Mouse (Mus musculus) CH12.LX (cell line): ENCODE measurements around the gene Sugp1. TPM values are rescaled to one million over a fixed set of nuclear protein-coding genes. Genes with fewer than 3 reads are reported as not detected.

Source experiments
- DNase-seq: peaks from one replicate; pipeline ENCODE4 v3.0.0-alpha.2; 2013; ENCODE audit errors: extremely low read depth
- H3K27ac ChIP-seq: 2 replicates; pipeline ENCODE4 v1.5.1; 2012; ENCODE audit warnings: low read depth, mild to moderate bottlenecking, control low read depth, moderate library complexity; ENCODE audit not compliant: insufficient read depth
- H3K27me3 ChIP-seq: replicated peaks from 2 replicates; pipeline ENCODE3; 2012; ENCODE audit warnings: inconsistent platforms
- H3K36me3 ChIP-seq, 2 experiments: replicated peaks in 1 of 2; 2 replicates each; pipeline versions ENCODE3 to v1.6.1; 2012; ENCODE audit warnings: inconsistent platforms in 1 of 2, low read length in 1 of 2, mild to moderate bottlenecking in 1 of 2, mixed read lengths in 1 of 2, moderate library complexity in 1 of 2; ENCODE audit not compliant: control insufficient read depth in 1 of 2, insufficient read depth in 1 of 2
- H3K4me1 ChIP-seq, 2 experiments: 2 replicates each; pipeline ENCODE4 v1.6.1; 2012; ENCODE audit warnings: inconsistent platforms in 1 of 2, moderate library complexity in 1 of 2; ENCODE audit not compliant: insufficient read depth in 2 of 2, control insufficient read depth in 1 of 2
- H3K4me2 ChIP-seq: 2 replicates; pipeline ENCODE4 v1.6.1; 2012; ENCODE audit warnings: low read depth, mild to moderate bottlenecking, control low read depth; ENCODE audit not compliant: poor library complexity, insufficient read depth, severe bottlenecking
- H3K4me3 ChIP-seq, 3 experiments: fragments of 150-350 bp in 1 of 3; sonication (generic) in 1 of 3; replicated peaks in 1 of 3; 2 replicates each; pipeline versions ENCODE3 to v1.5.1; 2011 to 2012; ENCODE audit warnings: low read depth in 2 of 3, low read length in 2 of 3, mild to moderate bottlenecking in 2 of 3, moderate library complexity in 2 of 3, control low read depth in 1 of 3, improper control_type of control experiment in 1 of 3, inconsistent platforms in 1 of 3, mixed read lengths in 1 of 3; ENCODE audit not compliant: poor library complexity in 1 of 3
- H3K79me2 ChIP-seq: replicated peaks from 2 replicates; pipeline ENCODE4 v1.6.1; 2012; ENCODE audit warnings: mild to moderate bottlenecking, moderate library complexity; ENCODE audit not compliant: control insufficient read depth, poor library complexity, insufficient read depth, severe bottlenecking; ENCODE audit errors: extremely low read depth
- H3K9ac ChIP-seq: 2 replicates; pipeline ENCODE4 v1.6.1; 2012; ENCODE audit warnings: low read depth, mild to moderate bottlenecking, control low read depth, moderate library complexity; ENCODE audit not compliant: insufficient read depth
- H3K9me3 ChIP-seq: replicated peaks from 2 replicates; pipeline ENCODE3; 2012; ENCODE audit warnings: low read length, inconsistent platforms, mixed read lengths
- BHLHE40 ChIP-seq: IDR thresholded peaks from 2 replicates; pipeline ENCODE4 v1.6.1; 2011; ENCODE audit warnings: mild to moderate bottlenecking, low read depth, low read length, improper control_type of control experiment
- CTCF ChIP-seq, 2 experiments: IDR thresholded peaks in 1 of 2; conservative IDR thresholded peaks in 1 of 2; 2 replicates each; pipeline ENCODE4 v1.5.1; 2011 to 2012; ENCODE audit warnings: low read depth in 2 of 2, low read length in 2 of 2, improper control_type of control experiment in 1 of 2, inconsistent platforms in 1 of 2, mild to moderate bottlenecking in 1 of 2, moderate library complexity in 1 of 2
- E2F4 ChIP-seq: IDR thresholded peaks from 2 replicates; pipeline ENCODE4 v1.6.1; 2011; ENCODE audit warnings: low read depth, low read length, improper control_type of control experiment; ENCODE audit not compliant: insufficient replicate concordance
- EP300 ChIP-seq: IDR thresholded peaks from 2 replicates; pipeline ENCODE4 v1.6.1; 2011; ENCODE audit warnings: low read length, improper control_type of control experiment
- HCFC1 ChIP-seq: IDR thresholded peaks from 2 replicates; pipeline ENCODE4 v1.6.1; 2012; ENCODE audit warnings: low read depth, mild to moderate bottlenecking, inconsistent platforms, low read length, improper control_type of control experiment
- JUN ChIP-seq: IDR thresholded peaks from 2 replicates; pipeline ENCODE4 v1.6.1; 2011; ENCODE audit warnings: low read depth, mild to moderate bottlenecking, low read length, improper control_type of control experiment, moderate library complexity; ENCODE audit not compliant: insufficient read depth
- JUND ChIP-seq: conservative IDR thresholded peaks from 2 replicates; pipeline ENCODE4 v1.6.1; 2011; ENCODE audit warnings: low read depth, low read length, improper control_type of control experiment
- KAT2A ChIP-seq: IDR thresholded peaks from 2 replicates; pipeline ENCODE4 v1.6.1; 2012; ENCODE audit warnings: low read length, improper control_type of control experiment, inconsistent platforms; ENCODE audit not compliant: insufficient replicate concordance
- MAFK ChIP-seq: IDR thresholded peaks from 2 replicates; pipeline ENCODE4 v1.6.1; 2011; ENCODE audit warnings: low read length, improper control_type of control experiment; ENCODE audit not compliant: insufficient replicate concordance
- MAZ ChIP-seq: IDR thresholded peaks from 2 replicates; pipeline ENCODE4 v1.6.1; 2012; ENCODE audit warnings: low read depth, mild to moderate bottlenecking, inconsistent platforms, low read length, improper control_type of control experiment, moderate library complexity
- MXI1 ChIP-seq: IDR thresholded peaks from 2 replicates; pipeline ENCODE4 v1.6.1; 2011; ENCODE audit warnings: mild to moderate bottlenecking, low read depth, low read length, improper control_type of control experiment
- MYC ChIP-seq: IDR thresholded peaks from 2 replicates; pipeline ENCODE4 v1.6.1; 2011; ENCODE audit warnings: low read depth, mild to moderate bottlenecking, improper control_type of control experiment, low read length
- POLR2A ChIP-seq: IDR thresholded peaks from 2 replicates; pipeline ENCODE4 v1.6.1; 2011; ENCODE audit warnings: low read depth, mild to moderate bottlenecking, improper control_type of control experiment, low read length
- POLR2AphosphoS2 ChIP-seq: IDR thresholded peaks from 2 replicates; pipeline ENCODE4 v1.6.1; 2011; ENCODE audit warnings: low read depth, low read length, improper control_type of control experiment
- RAD21 ChIP-seq: IDR thresholded peaks from 2 replicates; pipeline ENCODE4 v1.6.1; 2011; ENCODE audit warnings: low read depth, mild to moderate bottlenecking, low read length, improper control_type of control experiment, moderate library complexity
- RCOR1 ChIP-seq: conservative IDR thresholded peaks from 2 replicates; pipeline ENCODE4 v1.6.1; 2012; ENCODE audit warnings: low read depth, mild to moderate bottlenecking, inconsistent platforms, low read length, improper control_type of control experiment
- TBP ChIP-seq: conservative IDR thresholded peaks from 2 replicates; pipeline ENCODE4 v1.6.1; 2011; ENCODE audit warnings: low read depth, low read length, improper control_type of control experiment
- UBTF ChIP-seq: IDR thresholded peaks from 2 replicates; pipeline ENCODE4 v1.6.1; 2012; ENCODE audit warnings: low read depth, mild to moderate bottlenecking, inconsistent platforms, low read length, improper control_type of control experiment, moderate library complexity
- USF1 ChIP-seq: IDR thresholded peaks from 2 replicates; pipeline ENCODE4 v1.6.1; 2014; ENCODE audit warnings: low read depth, mild to moderate bottlenecking, inconsistent platforms, low read length, improper control_type of control experiment
- USF2 ChIP-seq: conservative IDR thresholded peaks from 2 replicates; pipeline ENCODE4 v1.6.1; 2011; ENCODE audit warnings: low read depth, low read length, improper control_type of control experiment
- ZC3H11A ChIP-seq: IDR thresholded peaks from 2 replicates; pipeline ENCODE4 v1.6.1; 2012; ENCODE audit warnings: low read depth, mild to moderate bottlenecking, inconsistent platforms, low read length, improper control_type of control experiment
- ZKSCAN1 ChIP-seq: IDR thresholded peaks from 2 replicates; pipeline ENCODE4 v1.6.1; 2012; ENCODE audit warnings: low read depth, inconsistent platforms, low read length, improper control_type of control experiment, borderline replicate concordance
- ZNF384 ChIP-seq: IDR thresholded peaks from 2 replicates; pipeline ENCODE4 v1.6.1; 2012; ENCODE audit warnings: low read depth, low read length, improper control_type of control experiment, inconsistent platforms
- dilution Hi-C: fragments of 300-500 bp; cut with MboI; formaldehyde crosslinking; loops from 2 replicates; pipeline ENCODE4 v1.14.3; 2020; ENCODE audit warnings: low sequenced_read_pairs; ENCODE audit not compliant: extremely low pct_unique_long_range_greater_than_20kb, extremely low pct_ligation_motif_present
- in situ Hi-C: fragments of 300-500 bp; cut with MboI; formaldehyde crosslinking; loops from 3 replicates; pipeline ENCODE4 v1.14.3; 2019; ENCODE audit warnings: low sequenced_read_pairs, low pct_ligation_motif_present, low pct_unique_long_range_greater_than_20kb, mixed read lengths
- polyA plus RNA-seq: library from polyadenylated mRNA; unstranded; fragments of >175 nt; gene quantifications from 2 replicates; pipeline ENCODE4 v1.2.1, GENCODE M21; 2012; ENCODE audit warnings: low read depth; ENCODE audit not compliant: insufficient read length
- total RNA-seq, 2 experiments: library from RNA; depleted of rRNA; stranded (reverse); fragments of 300-350 nt in 1 of 2; fragments of >200 nt in 1 of 2; gene quantifications; 2 replicates each; pipeline ENCODE4 v1.2.3; 2012 to 2014

Gene Sugp1
- total and polyA plus RNA-seq, 3 experiments: 5.3 to 43.9 (median 21.8) TPM

GRCm38 (mm10) chr8:70023596-70023995 lies 19.0 kb upstream of the Sugp1 start:
- in situ Hi-C loops: no loop called here
- H3K9ac ChIP-seq: no peak overlapping the region
- peaks cover 94 to 100% of the 10 kb centered on the region in 2 experiments for H3K36me3 ChIP-seq
- TF ChIP-seq RCOR1 (no peak), CTCF (conservative IDR thresholded peaks at IDR 0.05 in 1 of 2, IDR thresholded peaks at IDR 0.05 in 1 of 2; ENCODE audit: low read depth in 2 of 2, low read length in 2 of 2) (no peak), BHLHE40 (no peak), ZC3H11A (no peak), KAT2A (no peak), MAZ (no peak), MAFK (no peak), EP300 (no peak)
- no peak overlapping the region for H3K4me3 ChIP-seq
- H3K27me3 ChIP-seq: no peaks in the 10 kb centered on the region
- no peaks in the 10 kb centered on the region for H3K9me3 ChIP-seq
- H3K4me1 ChIP-seq: peaks cover 7 to 24% of the 10 kb centered on the region in 2 experiments
- no peak overlapping the region for H3K27ac ChIP-seq
- no peak overlapping the region for H3K4me2 ChIP-seq
- H3K79me2 ChIP-seq: no peaks in the 10 kb centered on the region
- DNase-seq: no peak
- dilution Hi-C loops: no loop called here

- Histone ChIP-seq H3K27ac (no peak overlapping the region), H3K9ac (no peak overlapping the region), H3K4me3 (no peak overlapping the region), H3K9me3 (no peaks in the 10 kb centered on the region), H3K36me3 (peaks cover 93 to 100% of the 10 kb centered on the region in 2 experiments), H3K4me2 (no peak overlapping the region), H3K27me3 (no peaks in the 10 kb centered on the region), H3K4me1 (peaks cover 7 to 16% of the 10 kb centered on the region in 2 experiments), H3K79me2 (no peaks in the 10 kb centered on the region)
- in situ Hi-C loops: no loop called here
- no peak for DNase-seq
- TF ChIP-seq POLR2AphosphoS2: no peak
- no peak for TF ChIP-seq JUN
- no peak for TF ChIP-seq JUND
- TF ChIP-seq RAD21: no peak
- no peak for TF ChIP-seq UBTF
- TF ChIP-seq RCOR1: no peak
- TF ChIP-seq ZNF384: no peak
- no peak for TF ChIP-seq KAT2A
- TF ChIP-seq POLR2A: no peak
- TF ChIP-seq USF2: no peak
- no peak for TF ChIP-seq BHLHE40
- TF ChIP-seq USF1: no peak
- TF ChIP-seq MYC: no peak
- TF ChIP-seq TBP: no peak
- TF ChIP-seq E2F4: no peak
- no peak for TF ChIP-seq HCFC1
- TF ChIP-seq MXI1: no peak
- TF ChIP-seq ZKSCAN1: no peak
- dilution Hi-C loops: no loop called here
These were observed 16.5 kb upstream of the Sugp1 start for GRCm38 (mm10) chr8:70026151-70026550.
